Mouse (Mus musculus): ENCODE results near the gene Hist1h2bn. TPM values are rescaled to one million over a fixed set of nuclear protein-coding genes. Genes with fewer than 3 reads are reported as not detected.
"Not testable (repeated sequence)": the region's sequence is repeated elsewhere in the genome, so short reads cannot be mapped to it uniquely, and the experiment has no call there.

The Hist1h2bn gene
- polyA plus RNA-seq, 1 experiment from 2014 or later, result not detected

DNA sequence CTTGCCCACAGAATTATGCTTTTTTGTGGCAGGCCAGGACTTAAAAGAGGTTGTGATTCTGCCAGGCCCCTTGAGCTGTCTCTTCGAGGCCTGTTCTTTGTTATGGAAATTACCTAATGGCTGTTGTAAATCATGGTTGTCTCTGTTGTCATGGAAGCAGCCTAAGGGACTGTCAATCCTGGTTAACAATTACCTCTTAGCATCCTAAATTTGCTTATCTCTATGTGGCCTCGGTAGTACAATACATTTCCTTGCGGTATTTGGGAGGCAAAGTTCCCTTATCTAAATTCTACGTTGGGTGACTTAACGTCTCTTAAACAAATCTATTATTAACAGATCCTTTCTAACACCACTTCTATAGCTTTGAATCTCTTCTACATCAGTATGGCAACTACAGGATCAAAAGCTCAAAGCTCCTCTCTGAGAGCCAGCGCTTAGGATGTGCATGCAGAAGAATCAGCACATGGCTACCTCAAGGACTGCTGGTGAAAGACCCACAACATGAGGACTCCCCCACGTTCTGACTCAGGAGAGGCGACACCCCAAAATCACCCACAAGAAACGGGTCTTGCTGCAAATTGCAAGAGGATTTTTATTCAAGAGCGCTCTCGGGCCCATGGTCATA is 25.9 kb upstream of the Hist1h2bn start:
- Histone ChIP-seq H3K9me3 (ENCODE audit: control insufficient read depth, low read length) (no peaks in the 10 kb centered on the region), H3K4me2 (ENCODE audit: low read length) (no peak overlapping the region), H3K27ac (ENCODE audit: low read depth, low read length) (no peak overlapping the region)

DNA sequence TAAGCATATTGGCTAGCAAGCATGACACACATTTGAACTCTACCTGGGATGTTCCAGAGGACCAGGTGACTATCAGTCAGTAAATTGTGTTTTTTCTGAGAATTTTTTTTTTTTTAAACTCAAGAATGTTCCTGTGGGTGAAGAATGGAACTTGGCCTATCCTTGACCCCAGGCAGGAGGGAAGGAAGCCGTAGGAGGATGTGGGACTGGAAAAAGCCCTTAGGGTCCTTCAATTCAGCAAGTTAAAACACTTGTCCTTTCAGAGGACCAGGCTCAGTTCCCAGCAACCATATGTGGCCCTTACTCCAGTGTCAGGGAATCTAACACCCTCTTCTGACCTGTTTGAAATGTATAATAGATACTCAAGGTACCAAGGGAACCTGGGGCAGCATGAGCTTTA is 24.4 kb upstream of the Hist1h2bn start:
- ATAC-seq, result no peak
- Histone ChIP-seq H3K36me3 (ENCODE audit: control insufficient read depth, insufficient read depth, low read length) (no peaks in the 10 kb centered on the region), H3K4me3 (ENCODE audit: low read length) (no peak overlapping the region), H3K9ac (ENCODE audit: low read depth, low read length) (no peak overlapping the region), H3K4me1 (ENCODE audit: control insufficient read depth, insufficient read depth, low read depth, low read length) (peaks cover 5% of the 10 kb centered on the region; the same call in 1 of the 2 replicates), H3K9me3 (ENCODE audit: control insufficient read depth, low read length) (no peaks in the 10 kb centered on the region), H3K27me3 (replicated peaks; ENCODE audit: control insufficient read depth, insufficient read depth, low read length) (no peaks in the 10 kb centered on the region), H3K27ac (ENCODE audit: low read depth, low read length) (no peak overlapping the region), H3K4me2 (ENCODE audit: low read length) (no peak overlapping the region)
- WGBS, result 77% methylated on average over 1 of the region's 1 CpGs

More for the DNA sequence above, 25.9 kb upstream of the Hist1h2bn start:
- H3K36me3 ChIP-seq (ENCODE audit: control insufficient read depth, insufficient read depth, low read length), result no peaks in the 10 kb centered on the region
- no peak overlapping the region for H3K9ac ChIP-seq (ENCODE audit: low read depth, low read length)
- no peak overlapping the region for H3K4me3 ChIP-seq (ENCODE audit: low read length)
- H3K27me3 ChIP-seq (replicated peaks; ENCODE audit: control insufficient read depth, insufficient read depth, low read length), result no peaks in the 10 kb centered on the region
- H3K4me1 ChIP-seq (ENCODE audit: control insufficient read depth, insufficient read depth, low read depth, low read length), result no peaks in the 10 kb centered on the region
- WGBS, result 19% methylated on average over 11 of the region's 11 CpGs
- ATAC-seq, result 0 out of 2 replicates have a peak, but pooled peaks have one; percentile 30

DNA sequence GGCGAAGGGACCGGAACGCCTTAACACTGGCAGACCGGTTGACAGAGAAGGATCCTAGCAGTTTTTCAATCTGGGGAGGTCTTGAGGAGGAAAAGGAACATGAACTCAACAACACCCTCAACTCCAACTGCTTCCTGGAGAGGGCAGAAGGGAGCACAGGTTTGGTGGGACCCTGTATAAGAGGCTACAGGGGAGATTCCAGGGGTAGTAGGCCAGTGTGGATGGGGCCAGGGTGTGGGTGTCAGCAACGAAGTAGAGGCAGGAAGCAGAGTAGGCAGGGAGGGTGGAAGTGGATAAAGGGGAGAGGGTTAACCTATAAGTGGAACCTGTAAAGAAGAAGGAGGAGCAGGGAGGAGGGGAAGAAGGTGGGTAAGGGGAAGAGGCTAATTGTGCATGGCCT is 20.5 kb upstream of the Hist1h2bn start:
- H3K27ac ChIP-seq (ENCODE audit: low read depth, low read length), result peak overlapping the region; percentile 93
- no peaks in the 10 kb centered on the region for H3K36me3 ChIP-seq (ENCODE audit: control insufficient read depth, insufficient read depth, low read length)
- no peaks in the 10 kb centered on the region for H3K9me3 ChIP-seq (ENCODE audit: control insufficient read depth, low read length)
- H3K27me3 ChIP-seq (replicated peaks; ENCODE audit: control insufficient read depth, insufficient read depth, low read length), result no peaks in the 10 kb centered on the region
- WGBS, result 70% methylated on average over 5 of the region's 5 CpGs
- no peak overlapping the region; the same call in 1 of the 2 replicates for H3K4me2 ChIP-seq (ENCODE audit: low read length)
- peaks cover 10% of the 10 kb centered on the region for H3K4me1 ChIP-seq (ENCODE audit: control insufficient read depth, insufficient read depth, low read depth, low read length)
- ATAC-seq, result peak; percentile 18
- peak overlapping the region; percentile 64; the same call in 1 of the 2 replicates for H3K9ac ChIP-seq (ENCODE audit: low read depth, low read length)
- H3K4me3 ChIP-seq (ENCODE audit: low read length), result no peak overlapping the region

DNA sequence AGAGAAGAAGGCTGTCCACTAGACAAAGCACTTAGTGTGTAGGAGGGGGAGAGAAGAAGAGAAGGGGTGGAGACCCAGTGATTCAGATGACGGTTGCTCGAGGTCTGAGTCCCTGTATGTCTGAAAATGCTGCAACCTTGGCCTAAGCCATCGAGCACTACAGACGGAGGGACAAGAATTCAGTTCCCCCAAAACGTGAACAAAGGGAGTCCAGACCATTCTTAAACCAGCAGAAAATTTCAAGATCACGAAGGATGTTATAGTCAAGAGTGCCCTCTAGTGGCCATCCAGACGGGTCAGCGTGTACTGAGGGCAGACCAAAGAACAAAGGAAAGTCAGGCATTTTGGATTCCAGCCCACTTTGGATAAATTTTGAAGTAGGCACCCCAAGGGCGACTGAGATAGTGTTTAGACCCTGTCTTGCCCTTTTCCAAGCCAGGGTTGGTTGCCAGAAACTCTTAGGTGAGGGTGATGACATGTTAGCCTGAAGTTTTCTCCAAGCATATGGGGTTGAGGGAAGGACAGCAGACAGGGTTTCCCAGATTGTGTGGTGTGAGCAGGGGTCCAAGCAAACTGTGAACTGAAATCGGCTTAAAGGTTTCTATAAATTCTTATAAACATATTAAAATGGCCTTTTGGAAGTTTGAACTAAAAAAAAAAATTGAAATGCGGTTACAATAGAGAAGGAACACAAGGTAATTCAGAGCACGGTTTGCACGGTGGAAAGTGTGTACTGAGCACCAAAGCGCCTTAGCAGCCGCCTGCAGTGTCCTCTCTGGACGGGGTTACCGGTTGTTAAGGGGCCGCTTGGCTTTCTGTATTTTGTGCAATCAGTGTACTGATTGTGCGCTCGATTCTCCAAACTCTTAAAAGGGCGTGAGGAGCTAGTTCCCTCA is 19.7 kb upstream of the Hist1h2bn start:
- under 1% methylated on average over 21 of the region's 21 CpGs for WGBS
- ATAC-seq, result peak; percentile 82
- no peaks in the 10 kb centered on the region for H3K9me3 ChIP-seq (ENCODE audit: control insufficient read depth, low read length)
- peak overlapping the region; percentile 51 for H3K4me3 ChIP-seq (ENCODE audit: low read length)
- H3K36me3 ChIP-seq (ENCODE audit: control insufficient read depth, insufficient read depth, low read length), result no peaks in the 10 kb centered on the region
- H3K4me1 ChIP-seq (ENCODE audit: control insufficient read depth, insufficient read depth, low read depth, low read length), result peaks cover 10% of the 10 kb centered on the region
- peak overlapping the region; percentile 64 for H3K9ac ChIP-seq (ENCODE audit: low read depth, low read length)
- peak overlapping the region; percentile 85 for H3K4me2 ChIP-seq (ENCODE audit: low read length)
- H3K27me3 ChIP-seq (replicated peaks; ENCODE audit: control insufficient read depth, insufficient read depth, low read length), result no peaks in the 10 kb centered on the region
- H3K27ac ChIP-seq (ENCODE audit: low read depth, low read length), result peak overlapping the region; percentile 93

DNA sequence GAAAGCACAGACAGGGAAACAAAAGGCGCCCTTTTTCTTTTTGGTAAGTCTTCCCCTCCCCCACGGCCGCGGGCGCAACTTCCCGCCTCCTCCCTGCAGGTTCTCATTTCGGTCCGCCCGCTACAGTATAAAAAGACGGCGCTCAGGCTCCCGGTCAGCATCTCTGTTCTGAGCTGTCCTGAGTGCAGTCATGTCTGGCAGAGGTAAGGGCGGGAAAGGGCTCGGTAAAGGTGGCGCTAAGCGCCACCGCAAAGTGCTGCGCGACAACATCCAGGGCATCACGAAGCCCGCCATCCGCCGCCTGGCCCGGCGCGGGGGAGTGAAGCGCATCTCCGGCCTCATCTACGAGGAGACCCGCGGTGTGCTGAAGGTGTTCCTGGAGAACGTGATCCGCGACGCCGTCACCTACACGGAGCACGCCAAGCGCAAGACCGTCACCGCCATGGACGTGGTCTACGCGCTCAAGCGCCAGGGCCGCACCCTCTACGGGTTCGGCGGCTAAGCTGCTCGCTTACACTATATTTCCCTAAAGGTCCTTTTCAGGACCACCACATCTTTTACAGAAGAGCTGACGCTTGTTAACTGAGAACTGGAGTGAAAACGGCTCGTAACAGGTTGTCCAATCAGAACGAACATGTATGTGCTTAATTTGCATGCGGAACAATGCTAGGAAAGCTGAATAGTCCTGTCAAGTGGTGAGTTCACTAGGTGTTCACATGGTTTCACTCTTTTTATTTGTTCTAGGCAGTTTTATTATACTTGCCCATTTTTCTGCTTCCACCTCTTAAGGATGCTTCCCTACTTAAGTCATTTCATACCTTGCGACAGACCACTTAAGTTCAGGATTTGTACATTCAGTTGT is 18.8 kb upstream of the Hist1h2bn start, which contains the start of gene Hist1h4j:
Gene Hist1h4j (plus strand): TSS at position 159 of the 862 bp plus-strand sequence.
- H3K27ac ChIP-seq (ENCODE audit: low read depth, low read length), result peak within 1 kb of the TSS; percentile 93
- H3K4me3 ChIP-seq (ENCODE audit: low read length), result peak within 1 kb of the TSS; percentile 51
- ATAC-seq, result peak; percentile 92
- peak within 1 kb of the TSS; percentile 64 for H3K9ac ChIP-seq (ENCODE audit: low read depth, low read length)
- H3K4me2 ChIP-seq (ENCODE audit: low read length), result peak within 1 kb of the TSS; percentile 85
- H3K4me1 ChIP-seq (ENCODE audit: control insufficient read depth, insufficient read depth, low read depth, low read length); H3K27me3 ChIP-seq (replicated peaks; ENCODE audit: control insufficient read depth, insufficient read depth, low read length); H3K9me3 ChIP-seq (ENCODE audit: control insufficient read depth, low read length); H3K36me3 ChIP-seq (ENCODE audit: control insufficient read depth, insufficient read depth, low read length): not testable (repeated sequence)
- WGBS, result under 1% methylated on average over 34 of the region's 56 CpGs

DNA sequence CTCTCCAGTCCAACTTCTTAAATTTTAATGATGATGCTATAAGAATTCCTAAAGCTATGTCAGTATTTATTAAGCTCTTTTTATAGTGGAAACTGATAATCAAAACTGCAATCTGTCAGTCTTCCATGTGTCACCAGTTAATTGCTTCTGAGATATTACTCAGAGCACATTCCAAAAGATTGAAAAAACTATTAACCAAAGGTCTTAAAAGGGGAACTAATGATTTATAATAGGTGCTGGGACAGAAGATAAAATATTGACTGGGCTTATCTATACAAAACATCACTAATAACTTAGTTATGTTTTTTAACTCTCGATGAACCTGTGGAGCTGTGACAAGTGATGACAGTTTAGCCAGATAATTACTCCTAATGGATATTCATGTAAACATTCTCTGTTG is 8.9 kb upstream of the Hist1h2bn start:
- Histone ChIP-seq H3K27me3 (replicated peaks; ENCODE audit: control insufficient read depth, insufficient read depth, low read length) (no peaks in the 10 kb centered on the region), H3K27ac (ENCODE audit: low read depth, low read length) (no peak overlapping the region), H3K9ac (ENCODE audit: low read depth, low read length) (no peak overlapping the region), H3K4me1 (ENCODE audit: control insufficient read depth, insufficient read depth, low read depth, low read length) (peaks cover 8% of the 10 kb centered on the region), H3K9me3 (ENCODE audit: control insufficient read depth, low read length) (no peaks in the 10 kb centered on the region), H3K36me3 (ENCODE audit: control insufficient read depth, insufficient read depth, low read length) (no peaks in the 10 kb centered on the region), H3K4me3 (ENCODE audit: low read length) (no peak overlapping the region), H3K4me2 (ENCODE audit: low read length) (no peak overlapping the region)
- 93% methylated on average over 1 of the region's 1 CpGs for WGBS
- ATAC-seq, result no peak

DNA sequence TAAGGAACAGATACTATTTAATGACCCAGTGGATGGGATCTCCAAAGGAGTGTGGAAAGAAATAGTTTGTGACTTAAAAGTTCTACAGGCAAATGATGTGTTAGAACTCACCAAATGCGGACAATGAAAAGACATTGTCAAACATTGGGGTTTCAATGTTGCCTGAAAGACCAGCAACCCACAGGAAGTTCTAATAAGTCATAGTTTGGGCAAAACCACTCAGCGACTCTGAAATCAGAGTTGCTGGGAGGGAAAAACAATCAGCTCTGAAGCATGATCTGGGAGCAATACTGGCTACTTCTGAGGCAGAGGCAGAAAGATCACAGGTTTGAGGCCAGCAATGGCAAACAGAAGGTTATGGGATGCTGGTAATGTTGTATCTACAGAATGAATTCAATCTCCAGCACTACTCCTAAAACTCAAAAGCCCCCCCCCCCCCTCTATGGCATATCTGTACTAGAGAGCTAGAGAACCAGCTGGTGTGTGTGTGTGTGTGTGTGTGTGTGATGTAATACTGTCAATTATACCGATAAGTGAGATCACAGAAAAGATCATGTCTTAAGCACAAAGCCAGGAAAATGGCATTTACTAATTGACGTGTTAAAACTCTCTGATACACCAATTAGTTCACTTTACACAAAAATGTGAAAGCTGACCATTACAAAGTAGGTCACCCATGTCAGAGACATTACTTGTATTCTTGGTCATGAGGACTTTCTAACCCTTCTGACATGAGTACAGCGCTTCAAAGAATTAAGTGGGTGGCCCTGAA is 4.3 kb upstream of the Hist1h2bn start:
- Histone ChIP-seq H3K36me3 (ENCODE audit: control insufficient read depth, insufficient read depth, low read length) (no peaks in the 10 kb centered on the region), H3K27ac (ENCODE audit: low read depth, low read length) (peak overlapping the region; percentile 70), H3K4me2 (ENCODE audit: low read length) (peak overlapping the region; percentile 78), H3K4me3 (ENCODE audit: low read length) (peak overlapping the region; percentile 48), H3K9me3 (ENCODE audit: control insufficient read depth, low read length) (no peaks in the 10 kb centered on the region), H3K27me3 (replicated peaks; ENCODE audit: control insufficient read depth, insufficient read depth, low read length) (no peaks in the 10 kb centered on the region), H3K9ac (ENCODE audit: low read depth, low read length) (peak overlapping the region; percentile 60), H3K4me1 (ENCODE audit: control insufficient read depth, insufficient read depth, low read depth, low read length) (peaks cover 15% of the 10 kb centered on the region)
- ATAC-seq, result no peak
- 4% methylated on average over 5 of the region's 5 CpGs for WGBS

DNA sequence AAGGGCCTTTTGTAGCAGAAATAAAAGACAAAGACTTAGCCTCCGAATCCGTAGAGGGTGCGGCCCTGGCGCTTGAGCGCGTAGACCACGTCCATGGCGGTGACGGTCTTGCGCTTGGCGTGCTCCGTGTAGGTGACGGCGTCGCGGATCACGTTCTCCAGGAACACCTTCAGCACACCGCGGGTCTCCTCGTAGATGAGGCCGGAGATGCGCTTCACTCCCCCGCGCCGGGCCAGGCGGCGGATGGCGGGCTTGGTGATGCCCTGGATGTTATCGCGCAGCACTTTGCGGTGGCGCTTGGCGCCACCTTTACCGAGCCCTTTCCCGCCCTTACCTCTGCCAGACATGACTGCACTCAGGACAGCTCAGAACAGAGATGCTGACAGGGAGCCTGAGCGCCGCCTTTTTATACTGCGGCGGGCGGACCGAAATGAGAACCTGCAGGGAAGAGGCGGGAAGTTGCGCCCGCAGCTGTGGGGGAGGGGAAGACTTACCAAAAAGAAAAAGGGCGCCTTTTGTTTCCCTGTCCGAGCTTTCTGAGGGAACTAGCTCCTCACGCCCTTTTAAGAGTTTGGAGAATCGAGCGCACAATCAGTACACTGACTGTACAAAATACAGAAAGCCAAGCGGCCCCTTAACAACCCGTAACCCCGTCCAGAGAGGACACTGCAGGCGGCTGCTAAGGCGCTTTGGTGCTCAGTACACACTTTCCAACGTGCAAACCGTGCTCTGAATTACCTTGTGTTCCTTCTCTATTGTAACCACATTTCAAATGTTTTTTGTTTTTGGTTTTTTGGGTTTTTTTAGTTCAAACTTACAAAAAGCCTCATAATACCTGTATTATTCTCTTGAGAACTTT is 3.5 kb upstream of the Hist1h2bn start, which contains the start of gene Hist1h4k:
Gene Hist1h4k (minus strand): TSS at position 347 of the 859 bp plus-strand sequence.
- H3K36me3 ChIP-seq (ENCODE audit: control insufficient read depth, insufficient read depth, low read length); H3K27me3 ChIP-seq (replicated peaks; ENCODE audit: control insufficient read depth, insufficient read depth, low read length); H3K9me3 ChIP-seq (ENCODE audit: control insufficient read depth, low read length): not testable (repeated sequence)
- under 1% methylated on average over 39 of the region's 56 CpGs for WGBS
- peak; percentile 92 for ATAC-seq
- Histone ChIP-seq H3K27ac (ENCODE audit: low read depth, low read length) (peak within 1 kb of the TSS; percentile 79), H3K4me3 (ENCODE audit: low read length) (peak within 1 kb of the TSS; percentile 48), H3K4me2 (ENCODE audit: low read length) (peak within 1 kb of the TSS; percentile 78), H3K4me1 (ENCODE audit: control insufficient read depth, insufficient read depth, low read depth, low read length) (peaks cover 18% of the 10 kb centered on the region), H3K9ac (ENCODE audit: low read depth, low read length) (peak within 1 kb of the TSS; percentile 60)
